Mouse (Mus musculus): ENCODE data around the gene Adamts17.

Gene Adamts17

DNA sequence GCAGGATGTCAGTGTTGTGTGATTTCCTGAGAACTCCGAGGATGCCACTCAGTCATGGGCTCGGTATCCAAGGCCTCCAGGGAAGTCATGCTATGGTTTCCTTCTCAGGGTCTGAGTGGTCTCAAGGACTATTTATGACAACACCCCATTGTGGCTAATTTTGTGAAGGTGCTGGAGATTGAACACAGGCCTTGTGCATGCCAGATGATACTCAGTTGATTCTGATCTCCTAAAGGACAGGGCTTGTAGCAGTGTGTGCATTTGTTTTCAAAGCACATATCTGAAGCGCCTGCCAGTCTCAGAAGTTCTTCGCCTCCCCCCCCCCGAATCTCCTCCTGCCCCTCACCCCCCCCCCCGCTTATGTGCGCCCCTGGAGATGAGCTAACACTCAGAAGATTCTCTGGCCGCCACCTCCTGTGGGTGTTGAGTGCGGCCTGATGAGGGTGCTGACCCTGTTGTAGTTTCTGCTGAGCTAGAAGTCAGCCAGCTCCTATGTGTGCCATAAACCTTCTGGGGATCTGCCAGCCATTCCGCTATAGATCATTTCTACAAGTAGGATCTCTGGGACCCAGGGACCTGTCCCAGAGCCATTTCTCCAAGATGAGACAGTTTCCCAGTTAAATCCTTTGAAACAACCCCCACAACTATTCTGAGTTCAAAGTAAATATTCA is 232.6 kb downstream of the Adamts17 start:
- no peak for DNase-seq (ENCODE audit: low spot score in 2 of 2)

DNA sequence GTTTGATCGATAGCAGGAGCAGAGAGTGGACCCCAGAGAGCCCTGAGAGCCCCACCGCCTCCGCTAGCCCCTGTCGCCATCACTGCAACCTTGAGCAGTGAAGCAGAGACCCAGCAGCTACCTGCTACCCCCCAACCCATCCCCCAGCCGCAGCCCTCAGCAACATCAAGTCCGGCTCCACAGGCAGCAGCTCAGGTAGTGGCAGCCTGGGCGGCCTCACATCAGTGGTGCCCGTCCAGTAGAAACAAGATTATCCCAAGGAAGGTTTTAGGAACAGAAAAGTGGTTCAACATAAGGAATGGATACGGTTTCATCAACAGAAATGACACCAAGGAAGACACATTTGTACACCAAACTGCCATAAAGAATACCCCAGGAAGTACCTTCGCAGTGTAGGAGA is 243.2 kb downstream of the Adamts17 start:
- DNase-seq (ENCODE audit: low spot score in 2 of 2): no peak

DNA sequence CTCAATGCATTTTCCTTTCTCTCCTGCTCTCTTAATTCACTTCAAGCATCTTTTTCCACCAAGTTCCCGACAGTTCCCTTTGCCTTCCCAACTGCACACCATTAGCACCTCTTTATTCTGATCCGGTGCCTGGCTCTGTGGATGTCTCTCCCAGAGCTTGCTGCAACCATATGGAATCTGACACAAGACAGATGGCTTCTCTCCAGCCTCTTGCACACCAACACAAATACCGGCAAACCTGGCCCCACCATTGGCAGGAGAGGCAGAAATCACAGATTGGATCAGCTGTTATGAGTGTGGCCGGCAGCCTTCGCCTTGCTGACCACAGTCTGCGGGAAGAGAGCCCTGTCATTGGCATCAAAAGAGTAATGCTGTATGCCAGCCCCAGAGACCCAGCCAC is 248.2 kb downstream of the Adamts17 start:
- no peak for DNase-seq (ENCODE audit: low spot score in 2 of 2)

DNA sequence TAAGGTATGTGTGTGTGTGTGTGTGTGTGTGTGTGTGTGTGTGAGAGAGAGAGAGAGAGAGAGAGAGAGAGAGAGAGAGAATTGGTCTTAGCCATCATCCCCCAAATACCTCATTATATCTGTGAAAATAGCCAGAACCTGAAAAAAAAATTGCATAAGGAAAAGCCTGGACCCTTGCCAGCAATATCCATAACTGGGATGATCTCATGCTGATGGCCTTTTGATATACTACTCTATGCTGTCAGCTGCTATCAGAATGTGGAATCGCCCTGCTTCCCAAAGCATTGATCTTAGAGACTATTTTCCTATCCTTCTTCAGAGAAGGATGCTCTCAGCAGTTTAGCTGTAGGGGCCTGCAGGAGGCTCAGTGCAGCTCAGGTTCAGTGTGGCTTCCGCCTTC is 257.6 kb downstream of the Adamts17 start:
- DNase-seq (ENCODE audit: low spot score in 2 of 2): no peak

DNA sequence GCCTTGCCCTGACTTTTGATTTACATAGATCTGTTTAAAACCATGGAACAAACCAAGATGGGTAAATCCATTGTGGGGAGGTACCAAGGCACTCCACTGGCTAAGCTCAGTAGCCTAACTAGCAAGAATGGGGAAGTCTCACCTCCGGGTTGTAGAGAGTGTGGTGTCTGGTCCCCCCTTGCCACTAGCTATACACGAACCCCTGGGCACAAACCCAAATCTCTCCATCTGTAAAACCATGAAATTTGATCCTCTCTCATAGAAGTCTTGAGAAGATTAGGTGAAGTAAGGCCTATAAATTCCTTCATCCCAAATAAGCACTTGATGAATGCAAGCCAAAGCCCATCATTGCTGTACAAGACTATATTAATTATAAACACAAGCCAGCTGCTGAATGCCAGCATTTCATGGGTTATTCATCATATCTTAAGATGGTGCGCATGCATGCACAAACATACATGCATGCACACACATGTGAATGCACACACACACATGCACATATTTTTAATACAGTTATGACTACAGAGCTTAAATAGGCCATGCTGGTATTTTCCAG is 262.0 kb downstream of the Adamts17 start:
- DNase-seq (ENCODE audit: low spot score in 2 of 2): no peak

DNA sequence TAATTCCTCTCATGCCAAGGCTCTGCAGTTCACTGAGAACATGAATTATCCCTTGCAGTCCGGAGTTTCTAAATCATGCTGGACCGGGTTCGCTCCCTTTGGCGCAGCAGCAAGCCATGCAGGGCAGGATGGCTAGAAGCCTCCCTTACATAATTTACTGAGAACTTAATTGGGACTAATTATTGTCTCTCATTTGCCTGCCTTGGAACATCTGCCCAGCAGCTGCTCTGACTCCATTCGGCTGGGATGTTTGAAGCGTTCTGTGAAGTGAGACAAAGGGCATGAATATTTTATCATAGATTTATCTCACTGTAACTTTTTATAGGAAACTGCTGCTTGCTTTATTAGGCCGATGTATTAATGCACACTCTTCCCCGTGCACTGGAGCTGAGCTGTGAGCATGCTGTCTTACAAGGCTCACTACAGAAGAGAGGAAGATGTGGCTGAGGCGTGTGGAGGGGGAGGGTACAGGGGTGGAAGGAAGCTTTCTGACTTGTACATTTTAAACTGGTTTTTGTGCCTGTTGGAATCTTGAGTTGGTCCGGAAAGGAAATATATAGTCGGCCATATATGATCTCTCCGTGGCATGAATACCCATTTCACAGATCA is 271.1 kb downstream of the Adamts17 start:
- DNase-seq (ENCODE audit: low spot score in 2 of 2): no peak

DNA sequence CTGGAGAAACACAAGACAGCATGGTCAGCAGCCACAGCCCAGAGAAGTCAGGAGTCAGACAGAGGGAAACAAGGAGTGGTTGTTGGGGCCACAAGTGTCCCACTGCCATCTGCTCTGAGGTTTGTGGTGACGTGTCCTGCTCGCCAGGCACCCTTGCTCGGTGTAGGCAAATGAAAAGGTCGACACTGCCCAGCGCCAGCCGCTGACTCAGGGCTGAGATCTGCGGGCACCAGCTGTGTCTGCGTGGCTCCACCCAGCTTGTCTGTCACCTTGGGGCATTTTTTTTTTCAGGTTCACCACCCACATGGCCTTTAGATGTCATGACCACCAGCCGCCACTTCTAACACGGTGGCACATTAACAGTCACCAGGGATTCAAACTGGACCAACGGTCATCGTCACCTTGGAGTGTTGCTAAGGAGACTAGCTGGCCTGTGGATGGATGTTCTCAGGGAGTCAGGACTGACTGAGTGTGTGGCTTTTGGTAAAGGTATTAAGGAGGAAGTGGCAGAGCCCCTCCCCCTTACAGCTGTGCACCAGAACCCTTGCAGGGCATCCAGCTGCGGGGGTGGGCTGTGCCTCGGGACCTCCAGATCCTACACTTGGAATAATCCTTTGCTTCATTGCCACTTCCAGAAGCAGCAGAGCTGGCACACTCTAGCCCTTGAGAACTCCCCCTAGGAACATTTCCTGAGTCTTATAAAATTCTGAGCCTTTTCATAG is 273.1 kb downstream of the Adamts17 start:
- DNase-seq (ENCODE audit: low spot score in 2 of 2): no peak

DNA sequence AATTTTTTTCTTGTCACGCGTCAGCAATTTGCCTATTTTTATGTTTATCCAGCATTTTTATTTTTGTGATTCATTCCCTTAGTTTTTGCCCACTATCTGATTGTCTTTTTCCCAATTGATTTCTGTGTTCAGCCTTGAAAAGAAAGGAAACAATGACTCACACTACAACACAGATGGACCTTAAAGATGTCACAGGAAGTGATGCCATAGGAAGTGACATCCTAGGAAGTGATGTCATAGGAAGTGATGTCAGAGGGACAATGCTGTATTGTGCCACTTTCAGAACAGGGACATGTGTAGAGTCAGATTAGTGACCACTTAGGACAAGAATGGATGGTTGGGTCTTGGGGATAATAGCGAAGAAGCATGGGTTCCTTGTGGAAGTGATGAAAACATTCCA is 274.5 kb downstream of the Adamts17 start:
- DNase-seq (ENCODE audit: low spot score in 2 of 2): no peak

DNA sequence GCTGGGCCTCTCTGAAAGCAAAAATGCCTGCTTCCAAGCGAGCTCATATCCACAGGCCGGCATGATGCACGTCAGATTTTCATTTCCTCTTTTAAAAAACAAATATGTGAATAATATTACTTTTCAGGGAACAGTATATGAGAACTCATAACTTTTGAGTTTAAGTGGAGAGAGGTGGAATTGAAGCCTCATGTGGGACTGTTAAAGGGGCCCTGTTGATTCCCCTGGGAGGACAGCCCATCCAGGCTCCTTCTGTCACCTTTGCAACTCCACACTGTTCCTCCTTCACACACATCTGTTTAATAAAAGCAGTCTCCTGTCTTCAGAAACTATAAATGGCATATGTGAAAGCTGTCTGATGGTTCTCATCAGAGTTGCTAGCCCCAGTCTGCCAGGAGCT is 275.5 kb downstream of the Adamts17 start:
- no peak for DNase-seq (ENCODE audit: low spot score in 2 of 2)

DNA sequence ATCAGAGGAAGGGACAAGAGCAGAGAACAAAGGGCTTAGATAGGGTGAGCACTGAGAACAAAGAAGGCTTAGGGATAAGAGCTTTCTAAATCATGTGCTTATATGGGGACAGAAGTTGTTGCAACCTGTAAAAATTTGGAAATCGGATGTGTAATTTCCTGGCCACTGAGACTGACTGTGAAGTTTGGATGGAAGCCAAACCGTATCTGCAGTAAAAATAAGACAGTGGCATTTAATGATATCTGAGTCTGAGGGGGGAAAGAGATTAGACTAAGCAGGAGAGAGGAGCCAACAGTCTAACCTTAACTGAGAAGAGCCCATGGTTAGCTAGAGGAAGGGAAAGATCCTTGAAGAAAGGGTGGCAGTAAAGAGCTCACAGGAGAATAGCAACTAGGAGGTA is 295.6 kb downstream of the Adamts17 start:
- DNase-seq (ENCODE audit: low spot score in 2 of 2): no peak

DNA sequence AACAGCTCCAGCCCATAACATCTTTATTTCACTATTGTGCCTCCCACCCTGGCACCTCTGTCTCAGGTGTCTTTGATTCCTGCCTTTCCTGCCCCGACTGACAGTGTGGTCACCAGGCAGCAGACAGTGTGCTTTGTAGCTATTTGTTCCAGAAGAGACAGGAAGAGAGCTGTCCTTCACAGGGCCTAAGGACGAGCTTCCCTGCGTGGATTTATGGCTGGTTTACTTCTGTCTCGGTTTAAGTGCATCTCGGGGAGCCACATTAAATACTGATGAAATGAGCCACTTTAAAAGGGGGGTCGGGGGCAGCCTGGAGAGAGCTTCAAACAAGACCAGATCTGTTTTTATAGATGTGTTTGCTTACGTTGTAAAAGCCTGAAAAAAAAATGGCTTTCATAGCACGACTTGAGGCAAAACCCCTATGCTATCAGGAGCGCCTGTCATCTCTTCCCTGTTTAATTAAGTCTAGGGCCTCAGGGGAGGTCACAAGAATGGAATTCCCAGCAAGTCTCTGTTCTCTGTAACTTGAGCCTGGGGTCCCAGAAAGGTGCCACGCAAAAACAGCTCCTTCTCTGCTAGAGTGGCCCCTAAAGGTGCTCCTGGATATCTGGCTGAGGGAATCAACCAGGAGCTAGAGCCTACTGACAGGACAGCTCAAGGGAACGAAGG is 302.9 kb downstream of the Adamts17 start:
- no peak for DNase-seq (ENCODE audit: low spot score in 2 of 2)

DNA sequence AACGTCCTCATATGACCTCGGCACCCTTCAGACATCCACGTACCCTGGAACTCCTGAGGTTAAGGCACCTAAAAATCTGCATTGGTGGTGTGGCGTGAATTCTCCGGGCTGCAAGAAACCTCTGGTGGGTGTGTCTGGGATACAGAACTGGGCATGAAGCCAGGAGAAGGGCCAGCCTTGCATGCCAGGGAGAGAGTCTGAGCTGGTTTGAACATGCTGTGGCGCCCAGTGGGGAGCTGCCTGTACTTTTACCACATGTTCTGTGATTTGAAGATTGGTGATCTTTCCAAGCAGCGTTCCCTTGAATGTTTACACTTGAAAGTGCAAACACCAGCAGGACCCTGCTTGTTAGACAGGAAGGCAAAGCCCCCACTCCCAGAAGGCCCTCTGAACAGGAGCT is 306.2 kb downstream of the Adamts17 start:
- no peak for DNase-seq (ENCODE audit: low spot score in 2 of 2)

DNA sequence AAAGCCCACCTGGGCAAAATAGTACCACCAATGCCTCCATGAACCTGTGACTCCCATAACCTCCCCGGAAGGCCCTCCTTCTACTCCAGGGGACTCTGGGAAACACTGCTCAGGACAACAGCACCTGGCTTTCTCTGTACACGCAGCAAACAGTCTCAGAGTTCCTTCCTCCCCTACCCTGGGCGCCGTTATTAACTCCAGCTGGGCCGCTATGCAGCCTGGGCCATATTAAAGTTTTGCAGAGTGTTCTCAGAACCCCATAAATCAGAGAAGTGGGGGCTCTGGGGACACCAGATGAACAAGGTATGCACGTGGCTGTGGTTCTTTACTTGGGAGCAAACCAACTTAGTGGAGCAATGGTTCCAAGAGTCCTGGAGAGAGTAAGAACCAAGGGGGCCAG is 306.6 kb downstream of the Adamts17 start:
- DNase-seq (ENCODE audit: low spot score in 2 of 2): no peak

DNA sequence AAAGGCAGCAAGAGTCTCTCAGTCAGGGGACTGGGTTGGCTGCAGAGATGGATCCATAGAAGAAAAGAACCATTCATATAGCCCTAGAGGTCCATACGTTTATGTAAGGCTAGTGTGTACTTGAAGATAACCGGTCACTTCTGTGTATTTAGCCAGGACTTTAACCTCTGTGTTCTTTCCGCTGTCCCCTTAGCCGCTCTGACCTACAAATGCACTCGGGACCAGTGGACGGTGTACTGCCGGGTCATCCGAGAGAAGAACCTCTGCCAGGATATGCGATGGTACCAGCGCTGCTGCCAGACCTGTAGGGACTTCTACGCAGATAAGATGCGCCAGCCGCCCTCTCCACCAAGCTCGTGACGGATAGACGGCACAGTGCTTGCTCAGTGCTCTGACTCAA is 310.2 kb downstream of the Adamts17 start:
- DNase-seq (ENCODE audit: low spot score in 2 of 2): no peak

DNA sequence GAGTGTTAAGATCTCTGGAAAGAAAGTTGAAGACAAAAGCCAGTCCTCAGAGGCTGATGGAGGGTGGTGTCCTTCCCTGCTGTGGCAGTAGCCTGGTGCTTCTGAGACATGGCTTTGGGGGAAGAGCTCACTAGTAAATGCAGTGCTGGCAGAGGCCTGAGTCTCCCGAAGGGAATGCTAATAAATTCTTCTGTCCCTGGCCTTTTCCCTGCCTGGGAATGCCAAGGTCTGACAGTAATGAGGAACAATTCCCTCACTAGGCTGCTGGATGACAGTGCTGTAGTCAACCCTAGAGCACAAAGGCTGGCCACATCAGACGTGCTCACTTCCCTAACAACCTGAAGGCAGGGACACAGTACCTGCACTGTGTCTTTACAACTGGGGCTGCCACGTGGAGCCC is 313.1 kb downstream of the Adamts17 start:
- no peak for DNase-seq (ENCODE audit: low spot score in 2 of 2)

DNA sequence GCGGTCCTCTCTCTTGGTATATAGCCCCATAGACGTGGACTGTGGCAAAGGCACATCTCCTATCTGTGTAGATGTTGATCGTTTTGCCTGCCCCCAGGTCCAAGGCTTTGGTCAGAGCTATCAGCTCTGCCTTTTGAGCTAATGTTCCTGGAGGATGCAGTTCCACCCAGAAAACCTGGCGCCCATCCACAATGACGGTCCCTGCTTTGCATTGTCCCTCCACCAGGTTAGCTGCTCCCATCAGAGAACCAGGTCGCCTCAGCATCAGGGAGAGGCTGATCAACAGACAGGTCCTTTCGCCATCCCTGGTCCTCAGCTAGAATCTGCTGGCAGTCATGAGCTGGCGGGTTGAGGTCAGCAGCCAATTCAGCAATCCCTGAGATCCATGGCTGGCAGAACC is 322.6 kb downstream of the Adamts17 start:
- DNase-seq (ENCODE audit: low spot score in 2 of 2): no peak

DNA sequence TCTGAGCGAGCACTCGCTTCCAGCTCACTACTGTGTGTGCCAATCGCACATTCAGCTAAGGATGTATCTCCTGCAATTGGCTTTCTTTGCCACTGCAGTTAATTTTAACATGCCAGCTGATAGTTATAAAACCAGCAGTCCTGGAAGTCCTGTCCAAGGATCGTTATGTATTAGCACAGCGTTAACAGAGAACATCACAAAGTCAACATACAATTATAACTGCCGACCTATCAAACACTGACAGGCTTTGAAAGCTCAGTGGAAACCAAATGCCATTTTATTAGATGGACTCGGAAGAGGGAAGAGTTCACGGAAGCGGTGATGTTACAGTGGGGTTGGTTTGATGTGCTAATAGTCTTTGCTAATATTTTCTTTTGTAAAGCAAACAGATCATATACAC is 328.8 kb downstream of the Adamts17 start:
- no peak for DNase-seq (ENCODE audit: low spot score in 2 of 2)

DNA sequence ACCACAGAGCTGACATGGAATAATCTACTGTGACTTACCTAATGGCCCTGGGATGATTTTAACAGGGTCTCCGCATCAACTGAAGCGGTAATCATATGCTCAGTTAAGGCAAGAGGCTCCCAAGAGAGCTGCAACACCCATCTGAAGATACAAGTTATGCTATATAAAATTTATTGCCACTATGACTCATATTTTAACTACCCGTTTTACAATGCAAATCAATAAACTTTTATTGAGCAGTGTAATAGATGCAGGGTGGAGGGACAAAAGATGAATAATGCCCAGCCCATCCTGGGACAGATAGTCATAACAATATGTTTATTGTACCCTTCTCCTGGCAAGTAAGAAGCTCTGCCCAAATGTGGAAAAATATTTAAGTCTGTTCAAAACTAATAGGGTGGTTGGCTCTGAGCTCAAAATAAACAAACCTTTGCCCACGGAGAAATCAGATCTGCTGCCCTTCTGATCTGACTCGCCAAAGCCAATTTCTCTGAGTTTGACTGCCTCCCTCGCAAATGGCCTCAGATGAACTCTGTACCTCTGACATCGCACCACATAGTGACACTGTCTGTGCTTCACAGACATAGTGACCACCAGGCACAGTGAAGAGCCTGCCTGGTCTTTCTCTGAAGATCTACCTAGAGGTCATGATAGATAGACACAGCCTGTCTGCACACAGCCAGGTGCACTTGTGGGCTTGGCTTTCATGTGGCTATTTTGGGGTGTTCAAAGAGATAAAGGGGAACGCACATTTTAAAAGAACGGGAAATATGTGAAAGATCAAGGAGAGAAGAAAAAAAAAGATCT is 329.4 kb downstream of the Adamts17 start:
- DNase-seq (ENCODE audit: low spot score in 2 of 2): no peak

DNA sequence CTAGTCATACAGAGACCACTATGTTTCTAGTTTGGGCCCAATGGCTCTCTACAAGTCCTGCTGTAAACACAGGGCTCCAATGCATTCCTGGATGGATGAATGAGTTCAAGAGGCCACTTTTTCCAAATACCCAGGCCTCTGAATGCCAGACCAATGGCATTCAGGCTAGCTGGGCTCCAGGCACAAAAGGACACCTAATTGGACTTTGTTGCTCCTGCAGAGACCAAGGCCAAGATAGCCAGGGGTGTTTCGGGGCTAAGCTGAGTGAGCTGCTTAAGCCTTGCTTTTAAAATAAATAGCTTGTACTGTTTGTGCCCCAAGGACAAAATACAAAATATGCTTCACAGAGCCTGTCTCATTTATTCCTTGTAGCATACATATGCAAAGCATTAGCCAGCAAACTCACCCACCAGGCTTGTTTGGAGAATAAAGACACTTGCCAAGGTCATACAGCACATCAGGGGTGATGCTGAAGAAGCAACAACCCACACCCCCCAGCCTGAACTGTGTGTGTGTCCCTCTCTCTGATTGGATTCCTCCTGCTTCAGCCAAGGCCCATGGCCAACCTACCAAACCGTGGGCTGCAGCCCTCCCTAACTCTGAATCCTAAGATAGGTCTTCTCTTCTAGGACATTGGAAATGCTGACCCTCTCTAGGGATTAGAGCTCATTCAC is 334.1 kb downstream of the Adamts17 start:
- DNase-seq (ENCODE audit: low spot score in 2 of 2): no peak

DNA sequence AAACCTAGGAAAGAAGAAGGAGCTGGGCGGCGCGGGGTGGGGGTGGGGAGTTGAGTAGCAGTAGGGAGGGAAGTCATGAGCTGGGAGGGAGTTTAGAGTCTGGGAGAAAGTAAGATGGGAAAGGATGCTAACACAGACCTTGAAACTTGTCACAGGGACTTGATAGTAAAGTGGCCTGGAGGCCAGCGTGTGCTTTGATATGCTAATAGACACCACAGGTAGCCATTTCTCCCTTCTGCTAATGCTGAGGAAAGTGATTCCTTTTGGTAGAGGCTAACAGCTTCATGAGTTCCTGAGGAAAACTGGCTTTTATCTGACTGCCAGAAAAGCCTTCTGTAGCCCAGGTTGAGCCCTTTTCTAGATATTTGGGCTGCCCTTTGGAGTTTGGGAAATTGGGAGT is 344.3 kb downstream of the Adamts17 start:
- DNase-seq (ENCODE audit: low spot score in 2 of 2): no peak

DNA sequence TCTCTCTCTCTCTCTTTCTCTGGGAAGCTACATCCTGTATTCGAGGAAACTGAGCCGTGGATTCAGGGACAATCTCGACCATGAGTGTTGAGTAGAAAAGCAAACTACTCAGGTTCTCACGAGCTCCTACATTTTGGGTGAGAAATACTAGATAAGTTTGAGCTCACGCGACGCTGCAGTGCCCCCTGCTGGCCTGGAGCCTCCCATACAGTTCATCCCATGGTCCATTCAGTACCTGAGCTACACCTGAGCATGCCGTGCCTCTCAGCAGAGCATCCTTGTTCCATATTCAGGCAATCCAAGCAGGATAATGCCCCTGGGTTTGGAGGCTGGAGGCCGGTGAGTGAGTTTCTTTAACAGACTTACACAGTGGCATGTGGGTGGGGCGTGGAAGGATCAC is 359.9 kb downstream of the Adamts17 start:
- DNase-seq (ENCODE audit: low spot score in 2 of 2): peak in 1 of 2 experiments; percentile 37

Measured in frontal cortex, postnatal 10 days (tissue).